Mouse (Mus musculus): ENCODE data around the gene Sult2b1. TPM values are rescaled to one million over a fixed set of nuclear protein-coding genes. Genes with fewer than 3 reads are reported as not detected.

Gene Sult2b1
- polyA plus RNA-seq, 1 experiment from 2014 or later, result 1.9 TPM

DNA sequence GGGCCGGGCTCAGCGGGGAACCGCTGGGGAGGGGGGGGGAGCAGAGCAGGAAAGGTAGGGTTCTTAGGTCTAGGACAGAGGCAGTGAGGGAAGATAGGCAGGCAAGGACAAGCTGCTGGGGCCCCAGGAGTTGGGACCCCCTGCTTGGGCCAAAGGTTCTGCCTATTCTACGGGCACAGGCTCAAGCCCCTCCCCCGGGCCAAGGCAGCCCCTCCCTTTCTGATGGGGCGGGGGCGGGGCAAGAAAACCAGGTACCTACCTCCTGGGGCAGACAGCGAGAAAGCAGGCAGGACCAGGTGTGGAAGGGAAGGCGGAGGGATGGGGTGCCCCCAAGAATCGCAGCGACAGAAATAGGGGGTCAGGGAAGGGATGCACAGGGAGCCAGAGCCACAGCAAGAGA, 24.0 kb upstream of the Sult2b1 start:
- Histone ChIP-seq H3K27me3 (ENCODE audit: control insufficient read depth, insufficient read depth, low read length) (no peaks in the 10 kb centered on the region), H3K4me1 (replicated peaks; ENCODE audit: control insufficient read depth, insufficient read depth, low read length) (peaks cover 14% of the 10 kb centered on the region), H3K27ac (ENCODE audit: low read depth, low read length) (no peak overlapping the region), H3K4me3 (ENCODE audit: low read depth, low read length) (no peak overlapping the region), H3K36me3 (ENCODE audit: control insufficient read depth, insufficient read depth, low read length) (peaks cover 40% of the 10 kb centered on the region), H3K4me2 (replicated peaks; ENCODE audit: low read depth, low read length) (no peak overlapping the region), H3K9ac (ENCODE audit: low read depth, low read length) (no peak overlapping the region), H3K9me3 (ENCODE audit: control insufficient read depth, low read length) (no peaks in the 10 kb centered on the region)
- ATAC-seq (ENCODE audit: low FRiP score) (no peak), DNase-seq (ENCODE audit: low spot score) (no peak)
- 51% methylated on average over 7 of the region's 11 CpGs for WGBS

DNA sequence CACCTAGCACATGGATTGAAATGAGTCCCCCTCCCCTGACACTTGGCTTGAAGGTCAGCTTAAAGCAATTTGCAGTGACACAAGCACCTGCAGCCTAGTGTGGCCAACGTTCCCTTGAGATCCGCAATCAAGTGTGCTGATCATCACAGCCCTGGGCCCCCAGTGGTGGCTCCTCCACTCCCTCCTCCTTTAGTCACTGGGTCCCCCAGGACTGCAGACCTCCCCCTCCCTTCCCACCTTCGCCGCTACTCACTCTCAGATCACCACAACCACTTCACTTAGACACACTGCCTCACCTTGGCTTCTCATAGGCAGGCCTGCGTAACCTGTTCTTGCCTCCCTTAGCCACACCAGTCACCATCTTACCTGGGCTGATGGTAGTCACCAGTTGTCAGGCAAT, 21.5 kb upstream of the Sult2b1 start:
- ATAC-seq (ENCODE audit: low FRiP score) (no peak), DNase-seq (ENCODE audit: low spot score) (no peak)
- H3K9me3 ChIP-seq (ENCODE audit: control insufficient read depth, low read length), result no peaks in the 10 kb centered on the region
- 62% methylated on average over 5 of the region's 5 CpGs for WGBS
- H3K27me3 ChIP-seq (ENCODE audit: control insufficient read depth, insufficient read depth, low read length), result no peaks in the 10 kb centered on the region
- H3K4me1 ChIP-seq (replicated peaks; ENCODE audit: control insufficient read depth, insufficient read depth, low read length), result peaks cover 5% of the 10 kb centered on the region; the same call in 1 of the 2 replicates
- no peak overlapping the region for H3K4me2 ChIP-seq (replicated peaks; ENCODE audit: low read depth, low read length)
- H3K4me3 ChIP-seq (ENCODE audit: low read depth, low read length), result no peak overlapping the region
- peaks cover 26% of the 10 kb centered on the region for H3K36me3 ChIP-seq (ENCODE audit: control insufficient read depth, insufficient read depth, low read length)
- H3K9ac ChIP-seq (ENCODE audit: low read depth, low read length), result no peak overlapping the region
- H3K27ac ChIP-seq (ENCODE audit: low read depth, low read length), result no peak overlapping the region

DNA sequence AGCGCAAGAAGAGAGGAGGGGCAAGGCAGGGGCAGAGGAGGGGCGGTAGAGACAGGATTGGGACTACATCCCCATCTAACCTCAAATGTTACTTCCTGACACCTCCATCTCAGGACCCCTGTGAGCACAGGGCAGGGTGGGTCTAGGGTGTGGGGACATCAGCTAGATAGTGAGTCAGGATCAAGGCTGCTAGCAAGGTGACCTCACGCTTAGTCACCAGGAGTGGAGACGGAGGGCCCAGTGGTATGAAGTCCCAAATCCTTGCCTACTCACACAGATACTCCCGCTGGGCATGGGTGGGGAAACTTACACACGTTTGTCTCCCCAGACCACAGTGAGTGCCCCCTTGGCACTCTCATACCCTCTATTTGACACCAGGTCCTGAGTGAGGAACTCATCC, 18.1 kb upstream of the Sult2b1 start:
- Histone ChIP-seq H3K27ac (ENCODE audit: low read depth, low read length) (no peak overlapping the region), H3K27me3 (ENCODE audit: control insufficient read depth, insufficient read depth, low read length) (peaks cover 16% of the 10 kb centered on the region), H3K4me2 (replicated peaks; ENCODE audit: low read depth, low read length) (no peak overlapping the region), H3K9ac (ENCODE audit: low read depth, low read length) (no peak overlapping the region), H3K9me3 (ENCODE audit: control insufficient read depth, low read length) (no peaks in the 10 kb centered on the region), H3K4me3 (ENCODE audit: low read depth, low read length) (no peak overlapping the region), H3K36me3 (ENCODE audit: control insufficient read depth, insufficient read depth, low read length) (peaks cover under 1% of the 10 kb centered on the region; the same call in 1 of the 2 replicates), H3K4me1 (replicated peaks; ENCODE audit: control insufficient read depth, insufficient read depth, low read length) (peaks cover 9% of the 10 kb centered on the region)
- ATAC-seq (ENCODE audit: low FRiP score) (no peak), DNase-seq (ENCODE audit: low spot score) (no peak)
- WGBS, result 89% methylated on average over 6 of the region's 6 CpGs

DNA sequence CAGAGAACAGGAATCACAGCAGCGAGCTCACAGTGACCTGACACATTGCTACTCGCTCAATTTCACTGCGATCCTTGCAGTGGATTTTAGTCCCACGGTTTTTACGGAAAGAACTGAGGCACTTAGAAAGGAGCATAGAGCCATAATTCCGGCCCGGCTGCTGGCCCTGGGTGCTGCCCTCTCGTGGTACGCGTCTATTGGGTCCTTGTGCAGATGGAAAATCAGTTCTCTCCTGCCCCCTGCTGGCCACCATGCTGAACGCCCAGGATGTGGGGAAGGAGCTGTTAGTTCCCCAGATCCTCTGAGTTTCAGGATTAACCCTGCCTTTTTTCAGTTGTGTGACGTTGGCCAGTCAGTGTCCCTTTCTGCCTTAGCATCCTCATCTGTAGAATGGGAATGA, 16.9 kb upstream of the Sult2b1 start:
- no peak overlapping the region for H3K9ac ChIP-seq (ENCODE audit: low read depth, low read length)
- no peak overlapping the region for H3K27ac ChIP-seq (ENCODE audit: low read depth, low read length)
- H3K36me3 ChIP-seq (ENCODE audit: control insufficient read depth, insufficient read depth, low read length), result no peaks in the 10 kb centered on the region
- H3K4me3 ChIP-seq (ENCODE audit: low read depth, low read length), result no peak overlapping the region
- H3K27me3 ChIP-seq (ENCODE audit: control insufficient read depth, insufficient read depth, low read length), result peaks cover 27% of the 10 kb centered on the region
- H3K4me2 ChIP-seq (replicated peaks; ENCODE audit: low read depth, low read length), result no peak overlapping the region
- WGBS, result 6% methylated on average over 12 of the region's 12 CpGs
- ATAC-seq (ENCODE audit: low FRiP score) (peak; percentile 49), DNase-seq (ENCODE audit: low spot score) (peak; percentile 94)
- no peaks in the 10 kb centered on the region for H3K9me3 ChIP-seq (ENCODE audit: control insufficient read depth, low read length)
- H3K4me1 ChIP-seq (replicated peaks; ENCODE audit: control insufficient read depth, insufficient read depth, low read length), result peaks cover 9% of the 10 kb centered on the region

DNA sequence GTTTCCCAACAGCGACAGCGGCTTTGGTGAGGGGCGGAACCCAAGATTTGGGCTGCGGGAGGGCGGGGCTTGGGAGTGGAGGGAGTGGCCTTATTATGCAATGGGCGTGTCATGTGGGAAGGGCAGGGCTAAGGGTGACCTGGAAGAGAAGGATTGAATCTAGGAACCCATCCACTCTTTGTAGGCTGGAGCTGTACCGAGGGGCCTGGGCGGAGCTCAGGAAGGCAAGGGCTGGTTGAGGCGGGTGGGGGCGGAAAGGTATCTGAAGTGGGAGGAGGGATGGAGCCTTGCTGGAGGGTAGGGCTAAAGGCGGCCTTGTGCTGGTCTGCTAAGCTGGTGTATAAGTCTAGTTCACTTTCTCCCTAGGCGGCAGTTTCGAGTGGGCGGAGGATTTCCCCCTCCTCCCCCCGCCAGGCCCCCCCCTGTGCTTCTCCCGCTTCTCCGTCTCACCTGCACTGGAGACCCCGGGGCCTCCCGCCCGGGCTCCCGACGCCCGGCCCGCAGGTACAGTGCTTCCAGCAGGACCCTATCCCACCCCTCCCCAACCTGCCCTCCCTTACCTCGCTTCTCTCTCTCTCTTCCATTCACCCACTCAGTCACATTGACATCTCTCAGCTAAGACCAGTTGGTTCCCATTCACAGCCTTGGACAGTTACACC, 16.2 kb upstream of the Sult2b1 start:
- Histone ChIP-seq H3K9me3 (ENCODE audit: control insufficient read depth, low read length) (no peaks in the 10 kb centered on the region), H3K9ac (ENCODE audit: low read depth, low read length) (no peak overlapping the region), H3K4me3 (ENCODE audit: low read depth, low read length) (no peak overlapping the region), H3K27me3 (ENCODE audit: control insufficient read depth, insufficient read depth, low read length) (peaks cover 27% of the 10 kb centered on the region), H3K4me1 (replicated peaks; ENCODE audit: control insufficient read depth, insufficient read depth, low read length) (peaks cover 9% of the 10 kb centered on the region), H3K4me2 (replicated peaks; ENCODE audit: low read depth, low read length) (no peak overlapping the region), H3K27ac (ENCODE audit: low read depth, low read length) (no peak overlapping the region), H3K36me3 (ENCODE audit: control insufficient read depth, insufficient read depth, low read length) (0 out of 2 replicates have a peak, but pooled peaks cover 3% of the 10 kb centered on the region)
- ATAC-seq (ENCODE audit: low FRiP score), result no peak
- peak; percentile 59 for DNase-seq (ENCODE audit: low spot score)
- WGBS, result 17% methylated on average over 15 of the region's 25 CpGs

DNA sequence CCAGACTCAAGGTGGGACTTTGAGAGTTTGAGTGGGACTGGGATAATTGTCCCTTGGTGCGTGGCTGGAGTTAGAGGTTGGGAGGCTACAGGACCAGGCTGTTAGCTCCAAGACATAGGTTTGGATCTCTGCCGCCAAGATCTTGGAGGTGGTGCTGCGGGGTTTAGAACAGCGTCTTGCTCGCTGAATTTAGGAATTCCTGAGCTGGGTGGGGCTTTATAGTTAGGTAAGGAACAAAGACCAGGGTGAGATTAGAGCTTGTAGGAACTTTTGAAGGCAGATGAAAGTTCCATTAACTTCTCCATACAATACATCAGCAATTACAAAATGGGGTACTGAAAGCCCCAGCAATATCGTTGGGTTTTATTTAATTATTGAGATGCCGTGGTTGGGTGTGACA, 15.5 kb upstream of the Sult2b1 start:
- H3K27me3 ChIP-seq (ENCODE audit: control insufficient read depth, insufficient read depth, low read length), result peaks cover 29% of the 10 kb centered on the region
- no peak overlapping the region for H3K4me3 ChIP-seq (ENCODE audit: low read depth, low read length)
- 0 out of 2 replicates have a peak, but pooled peaks cover 5% of the 10 kb centered on the region for H3K36me3 ChIP-seq (ENCODE audit: control insufficient read depth, insufficient read depth, low read length)

DNA sequence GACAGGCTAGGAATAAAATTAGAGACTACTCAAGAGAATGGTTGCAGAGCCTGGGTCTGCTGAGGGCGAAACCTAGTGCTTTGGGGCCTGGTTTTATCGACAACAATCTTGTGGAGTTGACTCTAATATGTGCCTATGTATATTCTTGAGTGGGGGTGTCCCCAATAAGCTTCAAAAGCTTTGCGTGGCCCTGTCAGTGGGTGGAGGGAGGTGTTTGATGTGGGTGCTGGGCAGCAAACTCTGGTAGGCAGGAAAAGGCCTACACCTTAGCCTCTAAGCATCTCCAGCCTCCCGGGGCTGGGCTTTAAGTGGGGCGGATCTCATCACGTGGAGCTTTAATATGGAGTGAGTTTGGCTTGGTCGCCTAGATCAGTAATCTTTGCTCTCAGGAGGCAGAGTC, 14.5 kb upstream of the Sult2b1 start:
- Histone ChIP-seq H3K9me3 (ENCODE audit: control insufficient read depth, low read length) (no peaks in the 10 kb centered on the region), H3K4me2 (replicated peaks; ENCODE audit: low read depth, low read length) (no peak overlapping the region), H3K4me1 (replicated peaks; ENCODE audit: control insufficient read depth, insufficient read depth, low read length) (peaks cover 9% of the 10 kb centered on the region), H3K9ac (ENCODE audit: low read depth, low read length) (no peak overlapping the region), H3K36me3 (ENCODE audit: control insufficient read depth, insufficient read depth, low read length) (0 out of 2 replicates have a peak, but pooled peaks cover 5% of the 10 kb centered on the region), H3K27ac (ENCODE audit: low read depth, low read length) (no peak overlapping the region), H3K4me3 (ENCODE audit: low read depth, low read length) (no peak overlapping the region), H3K27me3 (ENCODE audit: control insufficient read depth, insufficient read depth, low read length) (peaks cover 29% of the 10 kb centered on the region)
- ATAC-seq (ENCODE audit: low FRiP score), result no peak
- DNase-seq (ENCODE audit: low spot score), result no peak
- 60% methylated on average over 7 of the region's 7 CpGs for WGBS

More for the DNA sequence above, 15.5 kb upstream of the Sult2b1 start:
- Histone ChIP-seq H3K4me2 (replicated peaks; ENCODE audit: low read depth, low read length) (no peak overlapping the region), H3K9me3 (ENCODE audit: control insufficient read depth, low read length) (no peaks in the 10 kb centered on the region), H3K27ac (ENCODE audit: low read depth, low read length) (no peak overlapping the region), H3K9ac (ENCODE audit: low read depth, low read length) (no peak overlapping the region), H3K4me1 (replicated peaks; ENCODE audit: control insufficient read depth, insufficient read depth, low read length) (peaks cover 9% of the 10 kb centered on the region)
- DNase-seq (ENCODE audit: low spot score) (no peak), ATAC-seq (ENCODE audit: low FRiP score) (no peak)
- 36% methylated on average over 7 of the region's 7 CpGs for WGBS

DNA sequence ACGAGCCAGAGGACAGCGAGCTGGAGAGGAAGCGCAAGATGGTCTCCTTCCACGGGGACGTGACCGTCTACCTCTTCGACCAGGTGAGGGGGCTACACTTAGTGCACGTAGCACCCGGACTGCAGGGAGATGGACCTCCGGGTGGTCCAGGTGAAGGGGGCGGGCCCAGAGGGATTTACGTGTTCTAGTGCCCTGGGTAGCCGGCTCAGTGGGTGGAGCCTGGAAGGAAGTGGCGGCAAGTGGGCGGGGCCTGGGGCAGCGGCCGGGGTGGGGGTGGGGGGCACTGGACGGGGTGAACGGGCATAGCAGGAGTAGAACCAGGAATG, 14.0 kb upstream of the Sult2b1 start:
- peaks cover 9% of the 10 kb centered on the region for H3K4me1 ChIP-seq (replicated peaks; ENCODE audit: control insufficient read depth, insufficient read depth, low read length)
- no peaks in the 10 kb centered on the region for H3K9me3 ChIP-seq (ENCODE audit: control insufficient read depth, low read length)
- ATAC-seq (ENCODE audit: low FRiP score) (no peak), DNase-seq (ENCODE audit: low spot score) (peak; percentile 40)
- H3K4me2 ChIP-seq (replicated peaks; ENCODE audit: low read depth, low read length), result peak overlapping the region; percentile 63
- 0 out of 2 replicates have a peak, but pooled peaks cover 5% of the 10 kb centered on the region for H3K36me3 ChIP-seq (ENCODE audit: control insufficient read depth, insufficient read depth, low read length)
- H3K27ac ChIP-seq (ENCODE audit: low read depth, low read length), result no peak overlapping the region
- H3K27me3 ChIP-seq (ENCODE audit: control insufficient read depth, insufficient read depth, low read length), result peaks cover 29% of the 10 kb centered on the region
- H3K9ac ChIP-seq (ENCODE audit: low read depth, low read length), result peak overlapping the region; percentile 50
- 1% methylated on average over 19 of the region's 19 CpGs for WGBS
- H3K4me3 ChIP-seq (ENCODE audit: low read depth, low read length), result peak overlapping the region; percentile 33
